Mouse (Mus musculus) neural tube, embryonic 11.5 days (tissue): Measurements from ENCODE around the gene Cd200. TPM values are rescaled to one million over a fixed set of nuclear protein-coding genes. Genes with fewer than 3 reads are reported as not detected.

Source experiments
- ATAC-seq: fragments of 200-750 bp; cut with Nextera tagmentation; 2 replicates; pipeline ENCODE4 v1.8.0; 2017; ENCODE audit warnings: moderate number of reproducible peaks, mild to moderate bottlenecking, moderate TSS enrichment, moderate library complexity; ENCODE audit not compliant: insufficient read depth, low FRiP score, low TSS enrichment
- DNase-seq: peaks from one replicate; pipeline ENCODE4 v3.0.0-alpha.2; 2015; ENCODE audit warnings: low spot score
- H3K27ac ChIP-seq: fragments of 300-500 bp; sonication (generic); 2 replicates; pipeline ENCODE4 v1.5.1; 2014; ENCODE audit warnings: low read depth, mild to moderate bottlenecking, low read length
- H3K27me3 ChIP-seq: fragments of 300-500 bp; sonication (generic); 2 replicates; pipeline ENCODE4 v1.6.1; 2014; ENCODE audit warnings: mild to moderate bottlenecking, low read length, mixed read lengths; ENCODE audit not compliant: control insufficient read depth, insufficient read depth
- H3K36me3 ChIP-seq: fragments of 300-500 bp; sonication (generic); 2 replicates; pipeline ENCODE4 v1.6.1; 2014; ENCODE audit warnings: mild to moderate bottlenecking, low read length, moderate library complexity, mixed read lengths; ENCODE audit not compliant: control insufficient read depth, insufficient read depth
- H3K4me1 ChIP-seq: fragments of 300-500 bp; sonication (generic); 2 replicates; pipeline ENCODE4 v1.6.1; 2014; ENCODE audit warnings: low read length, mixed read lengths; ENCODE audit not compliant: control insufficient read depth, insufficient read depth
- H3K4me2 ChIP-seq: fragments of 300-500 bp; sonication (generic); 2 replicates; pipeline ENCODE4 v1.6.1; 2014; ENCODE audit warnings: low read depth, mild to moderate bottlenecking, moderate library complexity
- H3K4me3 ChIP-seq: fragments of 300-500 bp; sonication (generic); 2 replicates; pipeline ENCODE4 v1.5.1; 2014; ENCODE audit warnings: low read depth, low read length
- H3K9ac ChIP-seq: fragments of 300-500 bp; sonication (generic); 2 replicates; pipeline ENCODE4 v1.6.1; 2014; ENCODE audit warnings: mild to moderate bottlenecking, low read length
- H3K9me3 ChIP-seq: fragments of 300-500 bp; sonication (generic); 2 replicates; pipeline ENCODE4 v1.6.1; 2016; ENCODE audit warnings: low read length; ENCODE audit not compliant: control insufficient read depth
- WGBS: fragments of 180-500 bp; shearing (Covaris S2); extraction: QIAGEN DNeasy Blood & Tissue Kit; methylation state at CpG from one replicate; pipeline ENCODE4 v1.1.7; 2014; 5-methylcytosine and 5-hydroxymethylcytosine counted together
- polyA plus RNA-seq: library from polyadenylated mRNA; unstranded; fragments of >200 nt; fragmentation: Nextera tagmentation; extraction: Ambion mirVana; gene quantifications from 2 replicates; pipeline ENCODE4 v1.2.1, GENCODE M21; 2014

Cd200 gene
- polyA plus RNA-seq, 1 experiment from 2014 or later = 47.7 TPM

DNA sequence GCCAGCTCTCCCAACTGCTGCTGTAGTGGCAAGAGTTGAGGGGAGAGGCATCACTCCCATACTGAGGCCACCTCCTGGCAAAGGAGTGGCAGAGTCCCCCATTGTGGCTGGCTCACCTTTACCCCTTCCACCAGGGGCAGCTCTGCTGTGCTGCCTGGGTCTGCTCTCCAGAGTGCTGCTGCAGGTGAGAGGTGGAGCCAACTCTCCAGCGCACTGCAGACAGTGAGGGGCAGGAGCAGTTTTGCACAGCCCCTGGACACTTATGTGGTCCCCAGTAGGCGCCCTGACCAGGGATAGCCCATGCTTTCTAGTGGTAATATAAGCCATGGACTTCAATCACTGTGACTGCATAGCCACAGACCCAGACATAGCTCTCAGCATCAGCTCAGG, 74.5 kb downstream of the Cd200 start:
- no peak overlapping the region for H3K9ac ChIP-seq
- H3K4me2 ChIP-seq = no peak overlapping the region
- H3K4me3 ChIP-seq = no peak overlapping the region
- H3K9me3 ChIP-seq = no peaks in the 10 kb centered on the region
- no peaks in the 10 kb centered on the region for H3K27me3 ChIP-seq
- H3K36me3 ChIP-seq = no peaks in the 10 kb centered on the region
- ATAC-seq (no peak), DNase-seq (no peak)
- WGBS = 76% methylated on average over 2 of the region's 2 CpGs
- H3K4me1 ChIP-seq = no peaks in the 10 kb centered on the region
- H3K27ac ChIP-seq = no peak overlapping the region

DNA sequence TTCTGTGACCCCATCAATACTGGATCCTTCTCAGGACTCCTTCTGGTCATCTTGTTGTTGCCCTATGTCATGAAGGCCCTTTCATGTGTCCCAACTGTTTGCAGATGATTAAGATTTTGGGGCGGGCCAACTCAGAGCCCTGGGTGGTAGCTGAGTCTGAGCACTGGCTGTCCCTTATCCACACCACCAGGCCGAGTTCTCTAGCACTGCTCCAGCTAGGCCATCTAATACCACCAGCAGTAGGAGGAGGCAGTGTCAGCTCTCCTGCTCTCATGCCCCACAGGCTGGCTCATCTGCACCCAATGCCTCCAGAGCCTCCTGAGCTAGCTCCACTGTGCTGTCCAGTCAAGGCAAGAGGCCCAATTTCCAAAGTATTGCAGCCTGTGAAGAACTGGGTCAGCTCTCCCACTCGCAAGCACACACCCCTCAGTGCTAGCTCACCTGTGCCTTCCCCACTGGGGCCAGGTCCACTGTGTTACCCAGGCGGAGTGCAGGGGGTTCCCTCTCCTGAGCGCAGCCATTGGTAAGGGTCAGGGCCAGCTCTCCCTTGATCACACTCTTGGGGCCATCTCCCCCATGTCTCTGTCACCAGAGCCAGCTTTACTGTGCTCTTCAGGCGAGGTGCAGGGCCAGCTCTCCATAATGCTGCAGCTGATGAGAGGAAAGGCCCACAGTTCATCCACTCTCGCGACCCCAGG, 75.0 kb downstream of the Cd200 start:
- Histone ChIP-seq H3K36me3 (no peaks in the 10 kb centered on the region), H3K4me1 (no peaks in the 10 kb centered on the region), H3K27ac (no peak overlapping the region), H3K9me3 (no peaks in the 10 kb centered on the region), H3K4me3 (no peak overlapping the region), H3K27me3 (no peaks in the 10 kb centered on the region), H3K4me2 (no peak overlapping the region), H3K9ac (no peak overlapping the region)
- DNase-seq = no peak
- 86% methylated on average over 8 of the region's 8 CpGs for WGBS
- no peak for ATAC-seq

DNA sequence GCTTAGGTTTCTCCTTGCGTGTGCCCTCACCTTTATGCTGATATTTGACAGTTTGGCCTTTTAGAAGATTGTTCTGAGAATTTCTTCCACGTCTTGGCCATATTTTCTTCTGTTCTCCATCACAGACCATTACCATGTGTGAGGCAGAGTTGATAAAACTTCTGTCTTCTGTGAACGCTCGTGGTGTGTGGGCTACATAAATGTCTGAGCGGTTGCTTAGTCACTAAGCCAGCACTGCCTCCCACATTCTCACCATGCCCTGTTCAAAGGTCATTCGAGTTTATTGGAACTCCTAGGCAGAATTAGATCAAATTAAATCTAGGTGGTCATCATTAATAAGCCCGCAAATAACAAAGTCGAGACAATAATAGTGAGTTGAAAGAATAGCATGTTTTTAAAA, 76.3 kb downstream of the Cd200 start:
- no peak overlapping the region for H3K4me3 ChIP-seq
- WGBS = 87% methylated on average over 8 of the region's 8 CpGs
- H3K4me2 ChIP-seq = no peak overlapping the region
- H3K9ac ChIP-seq = no peak overlapping the region
- no peaks in the 10 kb centered on the region for H3K27me3 ChIP-seq
- ATAC-seq (no peak), DNase-seq (no peak)
- no peaks in the 10 kb centered on the region for H3K36me3 ChIP-seq
- H3K4me1 ChIP-seq = no peaks in the 10 kb centered on the region
- H3K27ac ChIP-seq = no peak overlapping the region
- no peaks in the 10 kb centered on the region for H3K9me3 ChIP-seq

Other genes with a start within 250 kb of the Cd200 start
- 0.16 and 0.31 TPM in 2 replicates for gene Btla, start 184.7 kb downstream of the Cd200 start, polyA plus RNA-seq
- gene Gm609, start 83.9 kb upstream of the Cd200 start, polyA plus RNA-seq = not detected in 2 replicates
- not detected in 2 replicates for gene Gm17783, start 123.0 kb upstream of the Cd200 start, polyA plus RNA-seq
- gene Slc9c1, start 126.3 kb upstream of the Cd200 start, polyA plus RNA-seq = not detected in 2 replicates
- 0.12 and 0.24 TPM in 2 replicates for gene Gcsam, start 201.3 kb upstream of the Cd200 start, polyA plus RNA-seq
- 0.28 TPM in 1 of 2 replicates, not detected in the other for gene BC016579, start 245.0 kb upstream of the Cd200 start, polyA plus RNA-seq